Mouse (Mus musculus) activated CD4-positive, CD25-positive, alpha-beta regulatory T cell, adult 4 months (primary cell): ENCODE measurements around the gene Mad1l1. TPM values are rescaled to one million over a fixed set of nuclear protein-coding genes. Genes with fewer than 3 reads are reported as not detected.

Experiments
- ATAC-seq: one replicate; pipeline ENCODE4 v1.8.0; 2017
- polyA plus RNA-seq, 2 experiments: library from polyadenylated mRNA; unstranded; fragments of 100-300 nt; shearing (Covaris generic); gene quantifications; one replicate each; pipeline ENCODE4 v1.2.1; 2017

The Mad1l1 gene
- polyA plus RNA-seq, 2 experiments from 2014 or later = 19.3 to 23.1 TPM

- no peak for ATAC-seq
Observed at GRCm38 (mm10) chr5:139985073-139985746, 336.1 kb downstream of the Mad1l1 start.

- ATAC-seq = no peak
Observed at GRCm38 (mm10) chr5:139981976-139982375, 339.4 kb downstream of the Mad1l1 start.

GRCm38 (mm10) chr5:139979371-139979770 is 342.0 kb downstream of the Mad1l1 start:
- ATAC-seq = no peak

- ATAC-seq = no peak
Observed at GRCm38 (mm10) chr5:139978525-139979276, 342.7 kb downstream of the Mad1l1 start.

- ATAC-seq = no peak
Observed at GRCm38 (mm10) chr5:139977476-139977875, 343.9 kb downstream of the Mad1l1 start.

GRCm38 (mm10) chr5:139976584-139976983 is 344.8 kb downstream of the Mad1l1 start:
- ATAC-seq = no peak

GRCm38 (mm10) chr5:139970186-139970631 is 351.1 kb downstream of the Mad1l1 start:
- no peak for ATAC-seq

GRCm38 (mm10) chr5:139969151-139969948 is 352.0 kb downstream of the Mad1l1 start:
- ATAC-seq = no peak

GRCm38 (mm10) chr5:139965596-139965995 is 355.8 kb downstream of the Mad1l1 start:
- no peak for ATAC-seq

GRCm38 (mm10) chr5:139964391-139964790 is 357.0 kb downstream of the Mad1l1 start:
- ATAC-seq = no peak

GRCm38 (mm10) chr5:139959741-139960140 is 361.6 kb downstream of the Mad1l1 start:
- ATAC-seq = no peak

Other genes starting within 250 kb of the Mad1l1 start
- gene Nudt1, start 104 bp upstream of the Mad1l1 start, polyA plus RNA-seq = 10 to 100 TPM; 17.6 to 24.4 TPM
- gene Mrm2, start 10.3 kb upstream of the Mad1l1 start, polyA plus RNA-seq = 10 to 100 TPM in 1 of 2 experiments, 1 to 10 TPM in 1; 8.3 to 10.7 TPM
- 1 to 10 TPM in 1 of 2 experiments, under 1 TPM in 1; 0.26 to 1.3 TPM for gene Snx8, start 67.7 kb upstream of the Mad1l1 start, polyA plus RNA-seq
- gene Eif3b, start 97.8 kb upstream of the Mad1l1 start, polyA plus RNA-seq = 10 to 100 TPM; 28.6 to 32.4 TPM
- gene Gm4869, start 124.1 kb upstream of the Mad1l1 start, polyA plus RNA-seq = not detected
- gene Chst12, start 184.0 kb upstream of the Mad1l1 start, polyA plus RNA-seq = 10 to 100 TPM; 24.5 to 31.7 TPM
- gene Grifin, start 243.5 kb upstream of the Mad1l1 start, polyA plus RNA-seq = 1 to 10 TPM in 1 of 2 experiments, under 1 TPM in 1; 0.98 to 3.8 TPM